Mouse (Mus musculus): ENCODE results near the gene Lyl1.
"Not testable (repeated sequence)": the region's sequence is repeated elsewhere in the genome, so short reads cannot be mapped to it uniquely, and the experiment has no call there.

Lyl1 gene

DNA sequence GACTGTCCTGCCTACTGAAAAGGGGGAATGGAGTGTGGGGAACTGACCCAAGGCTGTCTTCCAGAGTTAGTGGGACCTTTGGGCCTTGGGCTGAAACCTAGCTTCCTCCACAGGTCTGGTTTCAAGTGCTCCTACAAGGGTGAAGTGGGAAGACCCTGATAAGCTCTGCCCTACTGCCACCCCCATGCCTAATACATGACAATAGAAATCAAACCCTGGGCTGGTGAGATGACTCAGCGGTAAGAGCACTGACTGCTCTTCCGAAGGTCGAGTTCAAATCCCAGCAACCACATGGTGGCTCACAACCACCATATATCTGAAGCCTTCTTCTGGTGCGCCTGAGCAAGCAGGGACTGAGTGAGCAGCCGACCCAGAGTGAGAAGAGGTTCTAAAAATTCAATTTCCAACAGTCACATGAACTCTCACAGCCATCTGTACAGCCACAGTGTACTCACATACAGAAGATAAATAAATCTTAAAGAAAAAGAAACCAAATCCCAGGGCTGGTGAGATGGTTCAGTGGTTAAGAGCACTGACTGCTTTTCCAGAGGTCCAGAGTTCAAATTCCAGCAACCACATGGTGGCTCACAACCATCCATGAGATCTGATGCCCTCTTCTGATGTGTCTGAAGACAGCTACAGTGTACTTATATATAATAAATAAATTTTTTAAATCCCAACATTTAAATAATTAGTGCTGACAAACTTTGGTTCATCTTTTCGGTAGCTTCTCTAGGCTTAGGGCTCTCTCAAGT, 32.3 kb upstream of the Lyl1 start:
- DNase-seq (ENCODE audit: low spot score in 2 of 2) = no peak

DNA sequence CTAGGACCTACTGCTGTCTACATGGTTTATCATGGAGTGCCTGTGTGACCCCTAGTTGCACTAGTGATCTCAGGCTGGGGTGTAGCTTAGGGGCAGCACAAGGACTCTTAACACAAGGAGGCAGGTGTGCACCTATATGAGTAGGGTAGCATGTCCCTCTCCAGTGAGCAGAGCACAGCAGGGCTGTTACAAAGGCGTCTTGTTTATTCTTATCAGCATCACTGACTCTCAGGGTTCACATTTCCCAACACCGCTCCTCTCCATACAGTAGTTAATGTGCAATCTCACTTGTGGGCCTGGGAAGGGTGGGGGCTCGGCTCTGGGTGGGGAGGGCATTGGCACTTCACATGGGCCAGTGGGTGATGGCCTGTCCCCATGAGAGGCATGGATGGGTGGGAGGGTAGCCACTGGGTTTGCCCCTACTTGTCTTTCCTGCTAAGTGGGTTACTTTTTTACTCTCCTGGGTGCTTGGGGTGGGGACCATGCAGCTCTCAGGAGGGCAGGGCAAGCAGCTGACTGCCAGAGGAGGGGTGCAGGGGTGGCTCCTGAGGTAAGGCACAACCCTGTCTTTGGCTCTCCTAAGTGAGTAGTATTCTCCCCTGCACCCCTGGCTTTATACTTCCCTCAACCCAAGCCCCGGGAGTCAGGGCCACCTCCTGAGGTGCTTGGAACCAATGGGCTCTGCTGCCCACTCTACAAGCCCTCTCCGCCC, 30.8 kb upstream of the Lyl1 start:
- DNase-seq (ENCODE audit: low spot score in 2 of 2) = not testable (repeated sequence)

DNA sequence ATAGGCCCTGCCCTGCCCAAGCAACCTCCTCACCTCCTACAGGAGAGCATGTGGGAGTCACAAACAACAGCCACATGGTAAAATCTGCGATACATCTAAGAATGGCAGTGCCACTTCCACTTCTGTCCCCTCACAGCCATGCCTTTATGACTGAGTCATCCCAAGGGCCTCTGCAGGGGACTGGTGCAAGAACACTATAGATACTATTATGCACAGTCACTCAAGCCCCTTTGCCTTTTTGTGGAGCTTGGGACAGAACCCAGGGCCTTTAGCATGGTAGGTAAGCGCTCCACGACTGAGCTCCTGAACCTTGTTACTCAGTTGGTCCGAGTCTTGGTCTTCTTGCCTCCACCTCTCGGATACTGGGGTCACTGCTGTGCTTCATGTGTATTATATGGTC, 24.0 kb upstream of the Lyl1 start:
- no peak for DNase-seq (ENCODE audit: low spot score in 2 of 2)

DNA sequence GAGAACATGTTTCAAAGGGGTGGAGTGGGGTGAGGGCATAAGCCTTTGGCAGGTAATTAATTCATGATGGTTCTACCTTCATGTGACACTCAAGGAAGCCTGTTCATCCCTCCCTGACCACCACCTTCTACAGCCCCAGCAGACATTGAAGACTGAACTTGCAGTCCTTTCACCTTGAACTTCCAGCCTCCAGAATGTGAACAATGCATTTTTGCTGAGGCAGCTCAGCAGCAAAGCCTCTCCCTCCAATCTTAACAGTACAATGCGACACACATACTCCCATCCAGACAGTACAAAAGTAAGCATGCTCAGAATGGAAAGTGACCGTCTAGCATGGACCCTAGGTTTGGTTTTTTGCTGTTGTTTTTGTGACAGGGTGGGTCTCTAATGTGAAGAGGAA, 19.8 kb upstream of the Lyl1 start:
- DNase-seq (ENCODE audit: low spot score in 2 of 2) = no peak

DNA sequence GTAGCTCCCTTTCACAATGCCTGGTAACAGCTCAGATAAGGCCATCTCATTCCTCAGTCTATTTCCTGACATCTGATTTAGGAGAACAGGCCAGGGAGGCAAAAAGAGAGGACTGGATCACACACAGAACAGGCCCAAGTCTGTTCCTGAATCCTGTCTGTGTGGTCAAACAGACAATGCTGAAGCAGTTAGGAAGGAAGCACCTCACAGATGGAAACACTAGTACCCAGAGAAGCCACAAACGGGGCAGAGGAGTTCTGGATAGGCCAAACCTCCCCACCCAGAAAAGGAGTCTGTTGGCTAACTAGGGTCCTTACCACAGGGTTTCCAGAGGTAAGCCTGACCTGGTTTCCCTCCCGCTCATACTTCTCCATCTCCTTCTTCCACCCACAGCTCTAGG, 19.0 kb upstream of the Lyl1 start:
- no peak for DNase-seq (ENCODE audit: low spot score in 2 of 2)

DNA sequence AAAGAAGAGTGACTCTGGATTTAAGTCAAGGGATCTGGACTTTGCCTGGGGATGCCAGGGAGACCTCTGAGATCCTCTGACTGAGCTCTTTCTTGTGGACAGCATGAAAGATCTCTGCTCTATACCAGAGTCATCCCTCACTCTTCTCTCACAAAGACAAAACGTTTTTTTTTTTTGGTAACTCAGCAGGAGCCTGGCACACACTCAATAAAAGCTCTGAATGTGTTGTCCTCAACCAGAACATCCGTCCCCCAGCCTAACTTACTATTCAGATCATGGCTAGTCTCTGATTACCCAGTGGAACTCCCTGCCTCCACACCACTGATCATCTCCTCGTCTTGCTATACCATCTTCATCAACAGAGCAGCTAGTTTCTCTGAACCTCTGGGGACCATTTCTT, 16.7 kb upstream of the Lyl1 start:
- no peak for DNase-seq (ENCODE audit: low spot score in 2 of 2)

DNA sequence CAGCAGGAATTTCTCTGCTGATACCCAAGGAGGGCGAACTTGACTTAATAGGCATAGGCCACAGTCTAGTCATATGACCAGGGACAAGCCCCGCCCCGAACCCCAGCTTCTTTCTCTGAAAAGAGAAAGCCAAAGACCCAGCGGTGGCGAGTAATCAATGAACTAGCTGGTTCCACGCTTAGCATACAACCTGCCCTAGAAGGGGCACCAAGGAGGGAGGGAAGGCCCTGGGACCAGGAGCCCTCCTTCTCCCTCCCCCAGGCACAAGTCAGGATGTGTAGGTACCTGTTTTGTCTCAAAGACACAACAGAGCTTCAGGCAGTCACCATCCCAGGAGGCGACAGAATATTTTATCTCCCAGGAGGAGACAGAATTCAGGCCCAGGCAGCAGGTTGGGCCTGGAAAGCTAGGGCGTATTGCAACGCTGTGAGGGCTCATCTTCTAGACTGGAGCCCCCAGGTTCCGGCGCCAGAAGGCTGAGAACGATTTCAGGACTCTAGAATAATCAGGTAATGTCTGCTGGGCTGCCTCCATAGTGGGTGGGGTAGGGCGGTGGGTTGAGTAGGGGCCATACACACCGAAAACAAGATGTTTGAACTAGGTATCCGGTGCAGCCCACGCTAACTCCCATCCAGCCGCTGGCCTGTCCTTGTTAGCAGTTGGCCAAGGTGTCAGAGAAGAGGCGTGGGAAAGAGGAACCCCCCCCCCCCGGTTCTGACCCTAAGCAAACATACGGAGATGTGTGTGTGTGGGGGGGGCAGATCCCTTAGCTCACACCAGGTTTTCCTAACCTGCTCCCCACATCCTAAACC, 14.9 kb upstream of the Lyl1 start, which contains the start of gene Trmt1:
Trmt1 (plus strand) TSS at position 117 of the 812 bp plus-strand sequence.
- peak in 1 of 2 experiments; percentile 32 for DNase-seq (ENCODE audit: low spot score in 2 of 2)

DNA sequence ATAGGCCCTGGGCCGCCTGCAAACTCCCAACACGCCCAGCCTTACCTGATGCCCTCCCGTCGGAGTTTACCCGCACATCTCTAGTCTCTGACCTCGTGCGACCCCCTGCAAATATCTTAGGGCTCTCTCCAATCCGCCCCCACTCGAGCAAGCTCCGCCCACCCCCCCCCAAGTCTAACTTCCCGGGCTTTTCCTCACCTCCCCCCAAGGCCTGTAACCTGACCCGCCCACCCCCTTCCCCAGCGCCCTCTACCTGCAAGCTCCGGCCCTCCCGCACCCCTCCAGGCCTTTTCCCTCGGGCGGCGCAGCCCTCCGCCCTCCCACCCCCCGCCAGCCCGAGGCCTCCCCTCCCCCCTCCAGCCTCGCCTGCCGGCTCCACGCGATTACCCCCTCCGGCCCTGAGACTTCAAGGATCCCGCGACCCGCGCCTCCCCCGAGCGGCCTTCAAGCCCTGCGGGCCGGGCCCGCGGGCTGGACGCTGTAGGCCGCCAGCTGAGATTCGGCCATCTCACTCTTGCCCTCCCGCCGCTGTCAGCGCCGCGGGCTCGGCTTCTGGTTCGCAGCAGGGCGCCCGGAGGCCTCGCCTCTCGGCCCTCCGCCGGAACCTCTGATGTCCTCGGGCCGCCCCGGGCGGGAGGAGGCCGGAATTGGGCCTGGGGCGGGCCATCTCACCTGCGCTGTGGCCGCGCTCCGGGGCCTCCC, 14.1 kb upstream of the Lyl1 start:
- no peak for DNase-seq (ENCODE audit: low spot score in 2 of 2)

DNA sequence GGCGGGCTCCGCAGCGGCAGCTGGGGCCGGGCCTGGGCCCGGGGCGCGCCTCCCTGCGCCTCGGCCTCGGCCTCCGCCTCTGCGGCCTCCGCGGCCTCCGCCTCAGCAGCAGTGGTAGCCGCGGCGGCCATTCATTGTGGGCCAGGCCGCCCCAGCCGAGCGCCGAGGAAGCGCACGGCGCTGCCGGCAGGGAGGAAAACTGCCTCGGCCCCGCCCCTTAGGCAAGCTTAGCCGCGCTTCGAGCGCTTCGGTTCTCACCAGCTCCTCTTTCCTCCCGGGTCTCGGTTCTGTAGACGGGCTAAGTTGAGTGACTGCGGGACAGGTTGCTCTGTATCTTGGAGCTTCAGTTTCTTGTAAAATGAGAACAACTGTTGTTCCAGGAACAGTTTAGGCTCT, 13.6 kb upstream of the Lyl1 start, which contains the start of gene Nacc1:
Nacc1 (minus strand) TSS at position 158 of the 396 bp plus-strand sequence.
- DNase-seq (ENCODE audit: low spot score in 2 of 2) = peak; percentile 78 to 86

DNA sequence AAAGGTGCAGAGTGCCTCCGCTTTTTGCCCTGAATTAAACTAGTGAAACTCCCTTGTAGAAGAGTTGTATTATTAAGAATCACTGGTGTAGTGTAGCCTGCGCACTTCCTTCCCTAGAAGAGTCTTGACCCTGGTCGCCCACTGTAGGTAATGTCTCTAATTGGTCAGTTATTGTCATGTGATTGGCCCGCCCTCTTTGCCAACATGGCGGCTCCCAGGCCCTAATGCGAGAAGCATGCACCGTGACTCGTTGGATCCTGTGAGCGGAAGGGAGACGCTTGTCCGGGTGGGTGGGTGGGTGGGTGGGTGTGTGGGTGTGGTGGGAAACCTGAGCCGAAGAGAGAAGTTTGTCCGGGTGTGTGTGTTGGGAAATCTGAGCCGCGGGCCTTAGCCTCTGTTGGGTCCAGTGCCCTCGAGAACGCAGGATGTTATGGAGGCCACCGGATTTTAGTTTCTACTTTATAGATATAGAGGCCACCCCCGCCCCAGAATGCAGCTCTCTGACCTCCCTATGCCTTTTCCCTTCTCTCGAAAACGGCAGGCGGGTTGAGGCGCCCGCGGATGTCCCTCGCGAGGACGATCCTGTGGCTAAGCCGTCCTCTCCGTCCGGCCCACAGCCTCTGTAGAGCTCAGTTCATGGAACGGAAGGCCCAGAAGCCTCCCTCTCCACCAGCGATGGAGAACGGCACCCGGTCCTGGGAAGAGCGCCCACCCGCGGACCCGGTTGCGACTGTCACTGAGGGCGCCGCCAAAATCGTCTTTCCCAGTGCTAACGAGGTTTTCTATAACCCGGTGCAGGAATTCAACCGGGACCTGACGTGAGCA, 12.0 kb upstream of the Lyl1 start:
- DNase-seq (ENCODE audit: low spot score in 2 of 2) = peak; percentile 73 to 85

DNA sequence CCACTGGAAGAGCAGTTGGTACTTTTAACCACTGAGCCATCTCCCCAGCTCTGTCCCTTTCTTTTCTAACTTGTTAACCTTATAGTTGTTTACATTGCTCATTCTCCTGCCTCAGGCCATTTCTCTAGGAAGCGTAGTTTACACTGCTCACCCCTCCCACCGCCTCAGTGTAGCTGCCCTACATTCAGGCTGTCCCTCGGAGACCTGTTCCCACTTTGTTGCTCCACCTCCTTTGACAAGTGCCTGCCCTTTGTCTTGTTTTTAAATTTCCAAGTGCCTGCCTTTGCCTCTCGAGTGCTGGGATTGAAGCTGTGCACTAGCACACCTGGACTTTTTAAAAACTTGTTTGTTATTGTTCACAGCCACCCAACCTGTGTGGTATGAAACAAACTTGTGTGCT, 7.9 kb upstream of the Lyl1 start:
- no peak for DNase-seq (ENCODE audit: low spot score in 2 of 2)

DNA sequence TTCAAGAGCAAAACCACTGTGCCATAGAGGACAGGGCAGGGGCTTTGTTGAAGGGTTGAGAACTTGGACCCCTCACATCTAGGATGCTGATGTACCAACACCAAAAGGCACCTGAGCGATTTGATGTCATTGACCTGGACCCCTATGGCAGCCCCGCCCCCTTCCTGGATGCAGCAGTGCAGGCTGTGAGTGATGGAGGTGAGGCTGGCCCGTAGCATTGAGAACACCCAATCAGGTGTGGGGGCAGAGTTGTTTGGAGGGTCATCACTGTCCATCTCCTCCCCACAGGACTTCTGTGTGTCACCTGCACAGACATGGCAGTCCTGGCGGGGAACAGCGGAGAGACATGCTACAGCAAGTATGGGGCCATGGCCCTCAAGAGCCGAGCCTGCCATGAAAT, 6.1 kb upstream of the Lyl1 start:
- no peak for DNase-seq (ENCODE audit: low spot score in 2 of 2)

DNA sequence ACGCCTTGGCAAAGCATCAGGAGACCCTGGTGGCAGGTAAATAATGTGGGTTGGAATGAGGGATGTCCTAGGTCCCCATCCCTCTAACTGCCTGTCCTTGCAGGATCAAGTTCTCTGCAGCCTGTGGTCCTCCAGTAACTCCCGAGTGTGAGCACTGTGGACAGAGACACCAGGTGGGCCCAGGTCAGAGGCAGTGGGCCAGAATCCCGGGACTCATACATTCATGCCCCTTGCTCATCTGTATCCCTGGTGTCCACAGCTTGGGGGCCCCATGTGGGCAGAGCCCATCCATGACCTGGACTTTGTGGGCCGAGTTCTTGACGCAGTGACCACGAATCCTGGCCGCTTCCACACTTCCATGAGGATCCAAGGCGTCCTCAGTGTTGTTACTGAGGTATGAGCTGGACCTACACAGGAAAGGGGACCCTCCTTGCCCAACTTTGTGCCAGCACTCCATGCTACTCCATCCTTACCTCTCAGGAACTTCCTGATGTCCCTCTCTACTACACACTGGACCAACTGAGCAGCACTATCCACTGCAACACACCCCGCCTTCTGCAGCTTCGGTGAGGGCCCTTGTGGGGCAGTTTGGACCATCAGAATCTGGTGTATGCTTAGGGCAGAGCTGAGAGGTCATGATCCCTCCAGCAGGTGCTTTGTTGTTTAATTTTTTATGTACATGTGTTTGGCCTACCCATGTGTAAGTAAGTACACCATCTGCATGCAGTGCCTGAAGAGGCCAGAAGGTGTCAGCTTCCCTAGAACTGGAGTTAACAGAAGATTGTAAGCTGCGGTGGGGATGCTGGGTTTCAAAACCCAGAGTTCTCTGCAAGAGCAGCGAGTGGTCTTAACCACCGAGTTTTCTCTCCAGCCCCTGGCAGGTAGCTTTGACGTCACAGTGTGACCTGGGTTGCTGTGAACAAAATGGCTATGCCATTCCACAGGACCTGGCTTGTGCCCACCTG, 3.8 kb upstream of the Lyl1 start:
- peak in 1 of 2 experiments; percentile 72 for DNase-seq (ENCODE audit: low spot score in 2 of 2)

DNA sequence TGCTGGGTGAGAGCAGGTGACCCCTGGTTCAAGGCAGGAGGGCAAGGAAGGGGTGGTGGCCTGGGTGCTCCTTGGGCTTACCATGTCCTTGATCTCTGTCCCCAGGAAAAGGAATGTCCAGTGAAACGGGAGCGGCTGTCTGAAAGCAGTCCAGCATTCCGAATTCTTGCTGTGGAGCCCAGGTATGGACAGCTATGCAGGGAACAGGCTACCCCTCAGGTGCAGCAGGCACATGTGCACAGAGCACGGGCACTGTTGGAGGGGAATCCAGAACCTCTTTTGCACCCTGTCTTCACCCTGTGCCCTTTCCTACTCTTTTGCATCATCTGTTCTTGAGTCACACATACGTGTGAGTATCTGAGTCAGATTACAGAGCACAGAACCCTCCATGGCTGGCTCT, 3.0 kb upstream of the Lyl1 start:
- DNase-seq (ENCODE audit: low spot score in 2 of 2) = no peak

DNA sequence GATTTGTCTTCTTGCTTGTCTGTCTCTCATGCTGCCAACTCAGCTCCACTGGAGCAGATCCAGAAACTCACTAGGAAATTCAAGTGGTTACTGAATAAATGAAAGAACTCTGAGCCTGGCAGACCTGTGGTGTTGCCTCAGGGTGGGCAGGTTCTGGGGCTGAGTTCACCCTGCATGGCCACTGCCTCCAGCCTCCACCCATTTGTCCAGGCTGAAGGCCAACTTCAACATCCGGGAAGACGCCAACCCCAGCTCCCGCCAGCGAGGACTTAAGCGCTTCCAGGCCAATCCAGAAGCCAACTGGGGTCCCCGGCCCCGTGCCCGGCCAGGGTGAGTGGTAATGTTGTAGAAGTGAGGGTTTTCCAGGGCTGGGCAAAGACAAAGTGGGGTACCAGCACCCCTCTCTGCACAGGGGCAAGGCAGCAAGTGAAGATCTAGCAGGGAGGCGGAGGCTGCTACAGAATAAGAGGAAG, 2.3 kb upstream of the Lyl1 start:
- no peak for DNase-seq (ENCODE audit: low spot score in 2 of 2)

DNA sequence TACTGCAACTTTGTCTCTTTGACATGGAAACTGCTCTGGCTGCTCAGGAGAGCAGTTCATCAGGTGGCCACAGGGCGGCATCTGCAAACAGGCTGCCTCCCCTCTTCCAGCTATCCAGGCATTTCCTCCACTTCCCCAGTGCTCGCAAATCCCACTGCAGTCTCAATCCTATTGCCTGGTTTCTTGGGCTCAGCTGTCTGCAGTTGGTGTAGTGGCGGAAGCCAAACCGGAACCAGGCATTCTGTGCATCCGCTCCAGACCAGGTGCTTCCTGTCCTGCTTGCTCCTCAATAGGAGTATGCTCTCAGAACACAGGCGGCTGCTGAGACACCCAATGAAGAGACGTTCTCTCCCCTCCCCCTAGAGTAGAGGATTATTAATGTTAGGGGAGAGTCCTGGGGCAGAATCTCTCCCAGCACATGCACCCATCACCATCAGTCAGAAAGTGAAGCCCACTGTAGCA, 1.4 kb upstream of the Lyl1 start:
- DNase-seq (ENCODE audit: low spot score in 2 of 2) = peak in 1 of 2 experiments; percentile 61

DNA sequence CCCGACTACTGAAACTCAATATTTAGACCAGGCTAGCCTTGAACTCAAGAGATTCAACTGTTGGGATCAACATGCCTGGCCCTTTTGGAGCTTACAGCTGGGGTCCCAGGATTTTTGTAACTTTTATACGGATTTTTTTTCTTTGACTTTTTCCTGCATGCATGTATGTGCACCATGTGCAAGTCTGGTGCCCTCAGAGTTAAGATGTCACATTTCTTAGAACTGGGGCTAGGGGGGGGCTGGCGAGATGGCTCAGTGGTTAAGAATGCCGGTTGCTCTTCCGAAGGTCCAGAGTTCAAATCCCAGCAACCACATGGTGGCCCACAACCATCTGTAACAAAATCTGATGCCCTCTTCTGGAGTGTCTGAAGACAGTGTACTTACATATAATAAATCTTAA, 731 bp upstream of the Lyl1 start:
- no peak for DNase-seq (ENCODE audit: low spot score in 2 of 2)

DNA sequence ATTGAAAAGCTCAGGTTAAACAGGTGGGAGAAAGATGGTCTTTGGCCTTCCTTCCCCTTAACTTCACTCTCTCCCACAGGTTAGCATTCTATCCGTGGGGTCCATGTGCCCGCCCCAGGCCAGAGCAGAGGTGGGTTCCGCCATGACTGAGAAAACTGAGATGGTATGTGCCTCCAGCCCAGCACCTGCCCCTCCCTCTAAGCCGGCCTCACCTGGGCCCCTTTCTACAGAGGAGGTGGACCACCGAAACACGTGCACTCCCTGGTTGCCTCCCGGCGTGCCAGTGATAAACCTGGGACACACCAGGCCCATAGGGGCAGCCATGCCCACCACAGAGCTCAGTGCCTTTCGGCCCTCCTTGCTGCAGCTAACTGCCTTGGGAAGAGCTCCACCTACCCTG, 1.3 kb downstream of the Lyl1 start:
- no peak for DNase-seq (ENCODE audit: low spot score in 2 of 2)

DNA sequence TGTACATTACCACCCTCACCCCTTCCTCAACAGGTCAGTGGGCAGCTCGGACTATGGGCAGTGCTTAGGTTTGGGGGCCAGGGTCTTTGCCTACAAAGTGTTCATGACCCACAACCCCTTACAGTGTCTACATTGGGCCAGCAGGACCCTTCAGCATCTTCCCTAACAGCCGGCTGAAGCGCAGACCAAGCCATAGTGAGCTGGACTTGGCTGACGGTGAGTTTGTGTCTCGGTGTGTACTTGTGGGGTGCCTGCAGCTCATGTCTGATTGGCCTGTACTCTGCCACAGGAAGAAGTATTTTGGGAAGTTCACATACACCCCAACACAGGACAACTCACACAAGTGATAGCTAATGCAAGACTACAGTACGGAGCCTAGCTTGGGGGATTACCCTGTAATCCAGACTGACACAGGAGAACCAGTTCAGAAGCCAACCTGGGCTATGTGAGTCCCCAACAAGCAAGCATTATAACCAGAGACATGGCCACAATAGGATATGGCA, 1.8 kb downstream of the Lyl1 start:
- no peak for DNase-seq (ENCODE audit: low spot score in 2 of 2)

Measured in spleen, postnatal 14 days (tissue).